Mouse (Mus musculus) stomach, postnatal 0 days (tissue): ENCODE results near the gene Paxip1.

Experiments
- CTCF ChIP-seq: IDR thresholded peaks from 2 replicates; pipeline ENCODE4 v1.5.1; 2016; ENCODE audit warnings: antibody characterized with exemption, low read depth, mild to moderate bottlenecking, moderate library complexity
- EP300 ChIP-seq: optimal IDR thresholded peaks from 2 replicates; pipeline ENCODE3; 2016; ENCODE audit warnings: antibody characterized with exemption

- TF ChIP-seq EP300 (no peak), CTCF (no peak)
Observed at GRCm38 (mm10) chr5:27702482-27702881, 89.0 kb downstream of the Paxip1 start.
